Mouse (Mus musculus) intestine, embryonic 16.5 days (tissue): ENCODE measurements at regions not wholly inside any gene's neighbourhood (a gene's known extent, or its start where the extent isn't known, plus 50 kb on each side); places are given as distances from the start of the nearest gene placed in this dataset.

Experiments
- ATAC-seq: fragments of 200-750 bp; cut with Nextera tagmentation; 2 replicates; pipeline ENCODE4 v1.8.0; 2017; ENCODE audit warnings: moderate TSS enrichment, moderate library complexity
- H3K27ac ChIP-seq: fragments of 300-500 bp; sonication (generic); 2 replicates; pipeline ENCODE4 v1.5.1; 2014; ENCODE audit warnings: mild to moderate bottlenecking, low read length
- H3K27me3 ChIP-seq: fragments of 300-500 bp; sonication (generic); replicated peaks from 2 replicates; pipeline ENCODE4 v1.6.1; 2014; ENCODE audit warnings: low read length, control low read depth, mixed read lengths; ENCODE audit not compliant: control insufficient read depth, insufficient read depth
- H3K36me3 ChIP-seq: fragments of 300-500 bp; sonication (generic); 2 replicates; pipeline ENCODE4 v1.6.1; 2014; ENCODE audit warnings: low read length, control low read depth; ENCODE audit not compliant: control insufficient read depth, insufficient read depth
- H3K4me1 ChIP-seq: fragments of 300-500 bp; sonication (generic); 2 replicates; pipeline ENCODE4 v1.6.1; 2014; ENCODE audit warnings: low read length, control low read depth, mixed read lengths; ENCODE audit not compliant: control insufficient read depth, insufficient read depth
- H3K4me2 ChIP-seq: fragments of 300-500 bp; sonication (generic); 2 replicates; pipeline ENCODE4 v1.6.1; 2014; ENCODE audit warnings: low read depth, low read length, control low read depth
- H3K4me3 ChIP-seq: fragments of 300-500 bp; sonication (generic); 2 replicates; pipeline ENCODE4 v1.5.1; 2014; ENCODE audit warnings: mild to moderate bottlenecking, low read length
- H3K9ac ChIP-seq: fragments of 300-500 bp; sonication (generic); 2 replicates; pipeline ENCODE4 v1.6.1; 2014; ENCODE audit warnings: low read depth, low read length
- H3K9me3 ChIP-seq: fragments of 300-500 bp; sonication (generic); 2 replicates; pipeline ENCODE4 v1.6.1; 2016; ENCODE audit warnings: low read length, control low read depth; ENCODE audit not compliant: control insufficient read depth
- WGBS: fragments of 180-500 bp; shearing (Covaris S2); extraction: QIAGEN DNeasy Blood & Tissue Kit; methylation state at CpG from one replicate; pipeline ENCODE4 v1.1.7; 2014; 5-methylcytosine and 5-hydroxymethylcytosine counted together

DNA sequence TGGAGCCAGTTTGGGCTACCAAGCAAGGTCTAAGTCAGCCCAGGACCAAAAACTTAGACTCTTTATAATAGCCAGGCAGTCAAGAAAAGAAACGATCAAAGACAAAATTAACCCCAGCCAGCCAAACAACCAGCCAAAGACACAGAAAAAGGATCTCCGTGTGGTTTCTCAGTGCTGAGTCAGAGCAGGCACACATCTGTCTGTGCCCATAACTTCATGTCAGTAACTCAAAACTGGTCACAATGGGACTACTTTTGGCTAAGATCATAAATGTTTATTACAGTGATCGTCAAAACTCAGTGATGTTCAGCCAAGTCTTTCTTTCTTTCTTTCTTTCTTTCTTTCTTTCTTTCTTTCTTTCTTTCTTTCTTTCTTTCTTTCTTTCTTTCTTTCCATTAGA lies 195.6 kb upstream of the Tmpo start:
- Histone ChIP-seq H3K4me3 (no peak overlapping the region), H3K9ac (no peak overlapping the region), H3K4me2 (no peak overlapping the region), H3K27ac (no peak overlapping the region), H3K9me3 (no peaks in the 10 kb centered on the region), H3K36me3 (no peaks in the 10 kb centered on the region), H3K27me3 (no peaks in the 10 kb centered on the region), H3K4me1 (no peaks in the 10 kb centered on the region)
- no peak for ATAC-seq
- 82% methylated on average over 3 of the region's 3 CpGs for WGBS

DNA sequence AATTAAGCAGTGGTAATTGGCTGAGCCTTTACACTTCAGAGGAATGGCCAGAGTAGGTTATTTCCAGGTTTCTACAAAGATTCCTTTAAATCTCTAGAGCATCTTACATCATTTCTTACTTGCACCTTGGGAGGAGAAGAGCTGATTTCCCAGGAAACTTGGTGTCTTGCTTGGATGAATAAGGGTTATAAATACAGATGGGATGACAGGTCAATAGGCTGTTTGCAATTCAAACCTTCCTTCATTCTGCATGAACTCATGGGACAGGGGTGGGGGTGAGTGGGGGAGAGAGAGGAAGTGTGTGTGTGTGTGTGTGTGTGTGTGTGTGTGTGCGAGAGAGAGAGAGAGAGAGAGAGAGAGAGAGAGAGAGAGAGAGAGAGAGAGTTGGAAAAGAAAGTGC lies 186.4 kb upstream of the Tmpo start:
- WGBS = 100% methylated on average over 1 of the region's 1 CpGs
- H3K27me3 ChIP-seq = no peaks in the 10 kb centered on the region
- no peak for ATAC-seq

DNA sequence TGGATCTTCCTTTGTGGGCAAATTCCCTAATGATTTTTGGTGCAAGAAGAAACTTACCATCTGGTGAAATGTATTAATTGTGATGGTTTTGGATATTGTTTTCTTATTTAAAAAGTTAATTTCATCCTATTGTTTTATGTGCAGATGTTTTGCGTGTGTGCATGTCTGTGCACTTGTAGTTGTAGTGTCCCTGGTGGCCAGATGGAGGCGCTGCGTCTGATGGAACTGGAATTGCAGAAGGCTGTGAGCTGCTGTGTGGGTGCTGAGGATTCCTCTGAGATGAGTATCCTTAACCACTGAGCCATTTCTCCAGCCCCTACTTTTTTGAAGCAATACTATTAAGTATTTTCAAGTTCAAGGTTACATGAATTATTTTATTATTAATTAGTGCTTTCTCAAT lies 181.5 kb upstream of the Tmpo start:
- ATAC-seq = no peak
- H3K27me3 ChIP-seq = no peaks in the 10 kb centered on the region
- H3K9me3 ChIP-seq = no peaks in the 10 kb centered on the region
- H3K4me3 ChIP-seq = no peak overlapping the region
- no peak overlapping the region for H3K4me2 ChIP-seq
- H3K9ac ChIP-seq = no peak overlapping the region
- 73% methylated on average over 3 of the region's 3 CpGs for WGBS
- H3K4me1 ChIP-seq = no peaks in the 10 kb centered on the region
- no peaks in the 10 kb centered on the region for H3K36me3 ChIP-seq
- H3K27ac ChIP-seq = no peak overlapping the region

More for the DNA sequence above, 186.4 kb upstream of the Tmpo start:
- H3K9ac ChIP-seq = no peak overlapping the region
- H3K9me3 ChIP-seq = no peaks in the 10 kb centered on the region
- no peaks in the 10 kb centered on the region for H3K4me1 ChIP-seq
- no peak overlapping the region for H3K4me2 ChIP-seq
- no peak overlapping the region for H3K4me3 ChIP-seq
- H3K36me3 ChIP-seq = no peaks in the 10 kb centered on the region
- H3K27ac ChIP-seq = no peak overlapping the region

DNA sequence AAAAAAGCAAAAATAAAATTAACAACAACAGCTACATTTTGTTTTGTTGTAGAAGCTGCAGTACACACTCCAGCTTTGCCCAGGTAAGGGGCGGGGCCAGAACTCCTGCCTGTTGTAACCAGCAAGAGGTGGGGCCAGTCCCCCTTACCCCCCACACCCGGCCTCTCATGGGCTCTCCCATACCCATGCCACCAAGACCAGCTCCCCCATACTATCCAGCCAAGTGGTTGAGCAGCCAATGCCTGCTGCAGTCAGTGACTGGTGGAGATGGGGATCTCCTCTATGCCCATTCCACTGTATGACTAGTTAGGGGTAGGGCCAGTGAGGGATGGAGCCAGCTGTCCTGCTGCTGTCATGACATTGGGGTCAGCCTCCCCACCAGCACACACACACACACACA lies 180.5 kb upstream of the Tmpo start:
- Histone ChIP-seq H3K9me3 (no peaks in the 10 kb centered on the region), H3K4me2 (no peak overlapping the region), H3K4me3 (no peak overlapping the region), H3K27me3 (no peaks in the 10 kb centered on the region), H3K4me1 (no peaks in the 10 kb centered on the region), H3K9ac (no peak overlapping the region), H3K36me3 (no peaks in the 10 kb centered on the region), H3K27ac (no peak overlapping the region)
- WGBS = 86% methylated on average over 2 of the region's 2 CpGs
- ATAC-seq = no peak

DNA sequence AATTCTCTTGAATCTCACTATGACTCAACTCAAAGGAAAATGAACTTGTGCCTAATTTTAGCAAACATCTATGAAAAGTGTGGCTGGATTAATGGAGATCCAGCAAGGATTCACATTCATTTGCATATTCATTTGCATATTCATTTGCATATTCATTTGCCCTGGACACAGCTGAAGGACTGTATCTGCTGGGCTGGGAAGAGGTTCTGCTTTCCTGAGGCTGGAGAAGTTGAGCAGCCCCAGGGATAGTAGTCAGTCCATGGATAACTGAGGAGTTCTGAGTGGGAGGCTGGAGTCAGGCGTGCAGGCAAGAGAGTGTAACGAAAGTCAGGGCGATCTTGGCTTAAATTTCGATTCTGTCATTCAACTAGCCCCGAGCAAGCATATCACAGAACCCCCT lies 164.3 kb upstream of the Tmpo start:
- Histone ChIP-seq H3K4me1 (no peaks in the 10 kb centered on the region), H3K4me2 (no peak overlapping the region), H3K27me3 (no peaks in the 10 kb centered on the region), H3K9me3 (no peaks in the 10 kb centered on the region), H3K4me3 (no peak overlapping the region), H3K9ac (no peak overlapping the region), H3K27ac (no peak overlapping the region), H3K36me3 (no peaks in the 10 kb centered on the region)
- 65% methylated on average over 5 of the region's 5 CpGs for WGBS
- no peak for ATAC-seq

DNA sequence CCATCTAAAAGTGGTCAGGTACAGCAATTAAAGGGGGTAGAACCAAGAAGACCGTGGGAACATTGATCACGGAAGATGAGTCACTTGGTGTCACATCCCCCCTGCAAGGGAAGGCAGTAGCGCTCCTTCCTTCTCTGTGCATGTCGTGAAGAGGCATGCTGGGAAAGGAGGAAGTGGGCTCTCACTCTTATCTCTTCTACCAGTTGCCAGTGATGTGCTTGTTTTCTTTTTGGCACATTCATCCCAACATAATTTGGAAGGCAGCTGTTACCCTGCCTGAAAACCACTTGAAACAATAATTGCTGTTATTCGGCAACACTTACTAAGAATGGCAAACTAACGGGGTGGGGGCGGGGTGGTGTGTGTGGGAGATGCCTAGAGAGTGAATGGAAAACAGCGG lies 161.0 kb upstream of the Tmpo start:
- H3K27me3 ChIP-seq = no peaks in the 10 kb centered on the region
- no peaks in the 10 kb centered on the region for H3K36me3 ChIP-seq
- H3K27ac ChIP-seq = no peak overlapping the region
- H3K4me2 ChIP-seq = no peak overlapping the region
- no peaks in the 10 kb centered on the region for H3K9me3 ChIP-seq
- no peak for ATAC-seq
- H3K4me1 ChIP-seq = no peaks in the 10 kb centered on the region
- H3K9ac ChIP-seq = no peak overlapping the region
- no peak overlapping the region for H3K4me3 ChIP-seq
- 75% methylated on average over 8 of the region's 8 CpGs for WGBS

DNA sequence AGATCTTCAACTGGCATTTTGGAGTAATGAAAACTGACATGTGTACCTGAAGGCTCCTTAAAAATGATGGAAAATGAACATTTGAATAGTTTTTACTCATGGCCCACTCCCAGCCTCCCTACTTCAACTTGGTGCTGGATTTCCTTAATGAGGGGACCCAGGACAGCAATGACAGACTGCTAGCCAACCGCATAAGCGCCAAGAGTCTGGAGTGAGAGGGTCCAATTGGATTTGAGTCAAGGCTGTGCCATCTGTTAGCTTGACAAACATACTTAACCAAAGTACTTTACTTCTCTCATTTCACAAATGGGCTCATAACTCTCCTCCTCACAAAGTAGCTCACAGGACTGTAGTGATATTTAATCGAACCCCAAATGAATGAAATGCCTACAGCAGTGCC lies 158.2 kb upstream of the Tmpo start:
- 94% methylated on average over 3 of the region's 3 CpGs for WGBS
- Histone ChIP-seq H3K4me2 (no peak overlapping the region), H3K36me3 (no peaks in the 10 kb centered on the region)

DNA sequence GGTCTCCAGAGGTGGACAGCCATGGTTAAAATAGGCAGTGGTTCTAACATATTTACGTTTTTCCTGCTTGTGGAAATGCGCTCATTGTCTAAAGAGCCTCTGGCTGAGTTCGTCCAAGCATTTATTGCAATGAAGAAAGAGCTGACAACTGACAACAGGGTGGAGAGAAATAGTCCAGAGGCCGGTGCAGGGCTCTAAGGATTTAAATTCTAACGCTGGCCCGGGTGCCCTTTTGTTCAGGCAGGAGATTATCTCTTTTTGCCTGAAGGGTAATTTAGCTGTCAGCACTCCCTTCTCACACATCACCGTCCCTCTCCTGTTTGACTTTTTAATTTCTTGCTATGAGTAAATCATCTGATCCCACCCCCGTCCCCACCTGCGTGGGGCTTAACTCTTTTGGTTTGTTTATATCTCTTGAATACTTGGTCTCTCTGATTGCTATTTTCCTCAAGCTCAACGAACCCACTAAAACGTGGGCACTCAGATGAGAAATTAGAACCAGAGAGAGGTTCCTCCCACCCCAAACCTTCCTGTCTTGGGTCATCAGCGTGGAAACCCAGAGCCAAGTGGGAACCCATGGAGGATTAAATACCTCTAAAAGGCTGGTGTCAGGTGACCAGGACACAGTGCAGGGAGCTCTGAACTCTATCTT lies 145.7 kb upstream of the Tmpo start:
- H3K4me2 ChIP-seq = no peak overlapping the region
- no peaks in the 10 kb centered on the region for H3K9me3 ChIP-seq
- 32% methylated on average over 12 of the region's 12 CpGs for WGBS
- no peak overlapping the region for H3K27ac ChIP-seq
- no peak overlapping the region for H3K4me3 ChIP-seq
- H3K9ac ChIP-seq = no peak overlapping the region
- no peaks in the 10 kb centered on the region for H3K4me1 ChIP-seq
- ATAC-seq = no peak
- no peaks in the 10 kb centered on the region for H3K27me3 ChIP-seq
- no peaks in the 10 kb centered on the region for H3K36me3 ChIP-seq

More for the DNA sequence above, 158.2 kb upstream of the Tmpo start:
- Histone ChIP-seq H3K9ac (no peak overlapping the region), H3K9me3 (no peaks in the 10 kb centered on the region), H3K4me1 (no peaks in the 10 kb centered on the region), H3K27ac (no peak overlapping the region), H3K4me3 (no peak overlapping the region), H3K27me3 (no peaks in the 10 kb centered on the region)
- no peak for ATAC-seq

DNA sequence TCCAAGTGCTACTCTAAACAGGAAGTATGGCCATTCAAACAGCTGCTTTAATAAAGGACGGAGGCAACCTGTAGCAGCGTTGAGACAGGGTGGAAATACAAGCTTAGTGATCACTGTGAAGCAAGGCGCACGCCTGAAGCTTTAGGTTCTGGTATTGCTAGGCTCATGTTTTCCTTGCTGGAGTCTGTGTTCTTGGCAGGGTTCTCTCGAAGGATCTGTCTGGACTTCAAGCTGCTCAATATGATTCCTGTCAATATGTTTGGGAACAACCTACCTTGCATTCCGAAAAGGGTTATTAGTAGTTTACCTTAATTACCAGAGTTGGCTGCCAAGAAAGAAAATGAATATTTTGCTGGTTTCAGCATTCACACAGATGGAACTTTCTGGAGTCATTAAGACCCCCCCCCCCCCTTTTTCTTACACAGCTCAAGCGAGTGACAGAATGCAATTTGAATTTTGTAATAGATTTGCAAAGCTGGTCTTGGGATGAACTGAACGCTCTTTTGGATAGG lies 145.1 kb upstream of the Tmpo start:
- no peaks in the 10 kb centered on the region for H3K27me3 ChIP-seq
- H3K36me3 ChIP-seq = no peaks in the 10 kb centered on the region
- H3K4me3 ChIP-seq = no peak overlapping the region
- WGBS = 75% methylated on average over 8 of the region's 8 CpGs
- no peaks in the 10 kb centered on the region for H3K4me1 ChIP-seq
- H3K9ac ChIP-seq = no peak overlapping the region
- no peak for ATAC-seq
- no peak overlapping the region for H3K27ac ChIP-seq
- no peaks in the 10 kb centered on the region for H3K9me3 ChIP-seq
- H3K4me2 ChIP-seq = no peak overlapping the region

DNA sequence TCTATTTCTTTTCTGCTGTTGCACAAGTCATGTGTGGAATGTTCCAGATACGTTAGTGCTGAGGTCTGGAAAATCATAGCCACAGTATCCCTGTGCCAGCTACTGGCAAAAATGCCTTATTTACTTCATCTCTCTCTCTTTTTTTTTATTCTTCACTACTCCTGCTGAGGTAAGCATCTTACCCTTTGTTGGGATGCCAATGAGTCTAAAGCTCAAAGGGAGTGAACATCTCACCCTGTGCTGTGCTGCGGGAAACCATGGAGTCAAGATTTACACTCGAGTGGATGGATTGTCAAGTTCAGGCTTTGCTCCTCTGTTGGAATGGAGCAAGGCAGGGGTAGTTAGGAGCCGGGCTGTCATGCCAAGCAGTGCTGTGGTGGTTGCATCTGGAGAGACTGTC lies 140.1 kb upstream of the Tmpo start:
- 81% methylated on average over 4 of the region's 4 CpGs for WGBS
- no peak for ATAC-seq
- no peaks in the 10 kb centered on the region for H3K9me3 ChIP-seq

More for the DNA sequence above, 140.1 kb upstream of the Tmpo start:
- H3K27ac ChIP-seq = no peak overlapping the region
- H3K4me3 ChIP-seq = no peak overlapping the region
- no peaks in the 10 kb centered on the region for H3K4me1 ChIP-seq
- no peak overlapping the region for H3K4me2 ChIP-seq
- H3K27me3 ChIP-seq = no peaks in the 10 kb centered on the region
- no peaks in the 10 kb centered on the region for H3K36me3 ChIP-seq
- no peak overlapping the region for H3K9ac ChIP-seq
